Mouse (Mus musculus): ENCODE data around the gene Notch2. TPM values are rescaled to one million over a fixed set of nuclear protein-coding genes. Genes with fewer than 3 reads are reported as not detected.

The Notch2 gene
- total and polyA plus RNA-seq, 3 experiments, result 3.3 to 11.3 (median 11.1) TPM

DNA sequence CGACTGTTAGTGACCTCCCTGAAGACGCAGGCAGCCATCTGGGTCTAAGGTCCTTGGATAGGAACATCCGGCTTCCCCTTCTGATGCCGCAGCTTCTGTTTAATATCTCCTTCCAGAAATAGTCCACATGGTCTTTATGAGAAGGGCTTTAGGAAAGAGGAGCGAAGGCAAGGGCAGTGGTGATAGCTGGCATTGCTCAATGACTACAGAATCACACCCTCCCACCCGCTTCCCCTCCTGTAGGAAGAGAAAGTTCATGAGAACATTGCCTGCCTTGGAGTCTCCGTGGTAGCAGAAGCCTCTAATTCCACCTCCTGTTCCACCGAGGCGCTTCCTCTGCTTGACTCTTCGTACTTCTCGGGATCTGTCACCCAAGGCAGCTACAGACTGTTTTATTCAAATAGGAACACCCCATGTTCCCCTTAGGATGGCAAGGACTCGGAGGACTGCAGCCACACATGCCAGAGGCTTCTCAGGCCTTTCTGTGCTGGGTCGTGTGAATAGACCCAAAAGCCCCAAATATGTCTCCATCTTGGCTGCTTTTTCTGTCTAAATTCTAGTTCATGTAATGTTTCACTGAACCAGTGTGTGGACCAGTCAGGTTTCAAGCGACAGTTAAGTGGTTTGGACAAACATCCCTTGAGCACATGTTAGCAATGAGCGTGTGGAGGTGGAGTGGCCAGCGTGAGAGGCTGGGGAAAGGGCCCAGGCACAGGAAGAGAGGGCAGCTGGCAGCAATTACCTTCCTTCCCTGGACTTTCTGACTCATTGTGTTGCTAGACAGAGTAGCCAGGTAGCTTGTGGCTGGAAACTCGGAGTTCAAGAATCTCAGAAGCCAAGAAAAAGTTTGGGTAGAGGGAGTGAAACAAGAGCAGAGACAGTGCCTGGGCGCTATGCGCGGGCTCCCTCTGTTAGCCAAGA lies 42.7 kb downstream of the Notch2 start:
- Histone ChIP-seq H3K36me3 (replicated peaks in 1 of 2; ENCODE audit: control insufficient read depth in 1 of 2, insufficient read depth in 1 of 2, low read length in 1 of 2) (peaks cover 0 to 47% of the 10 kb centered on the region in 2 experiments), H3K27me3 (replicated peaks) (no peaks in the 10 kb centered on the region), H3K79me2 (replicated peaks; ENCODE audit: control insufficient read depth, extremely low read depth, insufficient read depth, poor library complexity, severe bottlenecking) (no peaks in the 10 kb centered on the region), H3K9me3 (replicated peaks; ENCODE audit: low read length) (no peaks in the 10 kb centered on the region), H3K4me3 (replicated peaks in 1 of 3; ENCODE audit: low read depth in 2 of 3, low read length in 2 of 3, poor library complexity in 1 of 3) (no peak overlapping the region), H3K4me1 (ENCODE audit: control insufficient read depth in 1 of 2, insufficient read depth in 2 of 2) (peaks cover 2 to 31% of the 10 kb centered on the region in 2 experiments; a peak in 2 of 4 replicates), H3K4me2 (ENCODE audit: insufficient read depth, low read depth, poor library complexity, severe bottlenecking) (no peak overlapping the region), H3K27ac (ENCODE audit: insufficient read depth, low read depth) (no peak overlapping the region), H3K9ac (ENCODE audit: insufficient read depth, low read depth) (no peak overlapping the region)
- DNase-seq (ENCODE audit: extremely low read depth), result no peak
- dilution Hi-C loops (cut with MboI; ENCODE audit: extremely low pct_ligation_motif_present, extremely low pct_unique_long_range_greater_than_20kb, low sequenced_read_pairs) (no loop called here), in situ Hi-C loops (cut with MboI; ENCODE audit: low pct_ligation_motif_present, low pct_unique_long_range_greater_than_20kb, low sequenced_read_pairs) (no loop called here)
- TF ChIP-seq NELFE (IDR thresholded peaks at IDR 0.05; ENCODE audit: low read depth, low read length) (no peak), TBP (conservative IDR thresholded peaks at IDR 0.05; ENCODE audit: low read depth, low read length) (no peak), UBTF (IDR thresholded peaks at IDR 0.05; ENCODE audit: low read depth, low read length) (no peak), GABPA (IDR thresholded peaks at IDR 0.05; ENCODE audit: insufficient replicate concordance, low read depth, low read length) (no peak), ZNF384 (IDR thresholded peaks at IDR 0.05; ENCODE audit: low read depth, low read length) (no peak), ZMIZ1 (IDR thresholded peaks at IDR 0.05; ENCODE audit: low read depth, low read length) (no peak), SMC3 (IDR thresholded peaks at IDR 0.05; ENCODE audit: low read depth, low read length) (no peak), USF1 (IDR thresholded peaks at IDR 0.05; ENCODE audit: low read depth, low read length) (no peak), ETS1 (conservative IDR thresholded peaks at IDR 0.05; ENCODE audit: low read depth, low read length) (no peak), JUND (conservative IDR thresholded peaks at IDR 0.05; ENCODE audit: low read depth, low read length) (no peak), CHD1 (IDR thresholded peaks at IDR 0.05; ENCODE audit: low read depth, low read length) (no peak), ELF1 (IDR thresholded peaks at IDR 0.05; ENCODE audit: low read depth, low read length) (no peak)

DNA sequence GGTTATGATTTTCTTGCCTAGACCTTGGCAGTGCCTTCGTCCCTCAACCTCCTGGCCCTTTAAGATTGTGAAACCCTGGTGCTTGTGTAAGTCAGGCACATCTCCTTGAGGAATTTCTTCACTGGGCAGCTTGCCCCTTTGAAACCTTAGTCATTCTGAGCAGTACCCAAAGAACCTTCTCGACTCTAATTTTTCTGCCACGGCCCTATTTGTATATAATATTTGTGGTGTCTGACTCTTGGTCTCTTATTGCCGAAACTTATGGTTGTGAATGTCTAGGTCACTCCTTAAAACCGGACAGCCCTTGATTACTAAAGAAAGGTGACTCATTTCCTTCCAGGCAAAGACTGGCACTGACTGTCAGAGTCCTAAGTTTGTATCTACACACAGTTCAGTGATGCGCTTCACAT lies 43.6 kb downstream of the Notch2 start:
- Histone ChIP-seq H3K9ac (ENCODE audit: insufficient read depth, low read depth) (no peak overlapping the region), H3K27ac (ENCODE audit: insufficient read depth, low read depth) (no peak overlapping the region), H3K27me3 (replicated peaks) (no peaks in the 10 kb centered on the region), H3K4me3 (replicated peaks in 1 of 3; ENCODE audit: low read depth in 2 of 3, low read length in 2 of 3, poor library complexity in 1 of 3) (no peak overlapping the region), H3K4me1 (ENCODE audit: control insufficient read depth in 1 of 2, insufficient read depth in 2 of 2) (peaks cover 0 to 31% of the 10 kb centered on the region in 2 experiments; a peak in 2 of 4 replicates), H3K9me3 (replicated peaks; ENCODE audit: low read length) (no peaks in the 10 kb centered on the region), H3K36me3 (replicated peaks in 1 of 2; ENCODE audit: control insufficient read depth in 1 of 2, insufficient read depth in 1 of 2, low read length in 1 of 2) (peaks cover 0 to 55% of the 10 kb centered on the region in 2 experiments), H3K4me2 (ENCODE audit: insufficient read depth, low read depth, poor library complexity, severe bottlenecking) (no peak overlapping the region), H3K79me2 (replicated peaks; ENCODE audit: control insufficient read depth, extremely low read depth, insufficient read depth, poor library complexity, severe bottlenecking) (no peaks in the 10 kb centered on the region)
- in situ Hi-C loops (cut with MboI; ENCODE audit: low pct_ligation_motif_present, low pct_unique_long_range_greater_than_20kb, low sequenced_read_pairs) (no loop called here), dilution Hi-C loops (cut with MboI; ENCODE audit: extremely low pct_ligation_motif_present, extremely low pct_unique_long_range_greater_than_20kb, low sequenced_read_pairs) (no loop called here)
- TF ChIP-seq POLR2A (IDR thresholded peaks at IDR 0.05; ENCODE audit: low read depth, low read length), result no peak
- TF ChIP-seq TCF12 (IDR thresholded peaks at IDR 0.05; ENCODE audit: low read depth, low read length), result no peak
- TF ChIP-seq ZC3H11A (IDR thresholded peaks at IDR 0.05; ENCODE audit: low read depth, low read length), result no peak
- no peak for TF ChIP-seq MAFK (IDR thresholded peaks at IDR 0.05; ENCODE audit: insufficient replicate concordance, low read length)
- no peak for TF ChIP-seq GABPA (IDR thresholded peaks at IDR 0.05; ENCODE audit: insufficient replicate concordance, low read depth, low read length)
- no peak for TF ChIP-seq ZKSCAN1 (IDR thresholded peaks at IDR 0.05; ENCODE audit: borderline replicate concordance, low read depth, low read length)
- no peak for TF ChIP-seq ETS1 (conservative IDR thresholded peaks at IDR 0.05; ENCODE audit: low read depth, low read length)
- no peak for TF ChIP-seq E2F4 (IDR thresholded peaks at IDR 0.05; ENCODE audit: insufficient replicate concordance, low read depth, low read length)
- no peak for TF ChIP-seq USF2 (conservative IDR thresholded peaks at IDR 0.05; ENCODE audit: low read depth, low read length)
- no peak for TF ChIP-seq RCOR1 (conservative IDR thresholded peaks at IDR 0.05; ENCODE audit: low read depth, low read length)
- TF ChIP-seq NRF1 (IDR thresholded peaks at IDR 0.05; ENCODE audit: low read depth, low read length), result no peak
- TF ChIP-seq TBP (conservative IDR thresholded peaks at IDR 0.05; ENCODE audit: low read depth, low read length), result no peak
- no peak for TF ChIP-seq BHLHE40 (IDR thresholded peaks at IDR 0.05; ENCODE audit: low read depth, low read length)
- no peak for TF ChIP-seq NELFE (IDR thresholded peaks at IDR 0.05; ENCODE audit: low read depth, low read length)
- no peak for TF ChIP-seq ELF1 (IDR thresholded peaks at IDR 0.05; ENCODE audit: low read depth, low read length)
- TF ChIP-seq EP300 (IDR thresholded peaks at IDR 0.05; ENCODE audit: low read length), result no peak
- no peak for TF ChIP-seq ZNF384 (IDR thresholded peaks at IDR 0.05; ENCODE audit: low read depth, low read length)
- TF ChIP-seq CHD2 (IDR thresholded peaks at IDR 0.05; ENCODE audit: low read length), result no peak
- DNase-seq (ENCODE audit: extremely low read depth), result no peak

Data from CH12.LX (cell line).